Mouse (Mus musculus): ENCODE data around the gene Dpf2. TPM values are rescaled to one million over a fixed set of nuclear protein-coding genes. Genes with fewer than 3 reads are reported as not detected.

Gene Dpf2
- polyA plus RNA-seq, 1 experiment from 2014 or later: 119 TPM

DNA sequence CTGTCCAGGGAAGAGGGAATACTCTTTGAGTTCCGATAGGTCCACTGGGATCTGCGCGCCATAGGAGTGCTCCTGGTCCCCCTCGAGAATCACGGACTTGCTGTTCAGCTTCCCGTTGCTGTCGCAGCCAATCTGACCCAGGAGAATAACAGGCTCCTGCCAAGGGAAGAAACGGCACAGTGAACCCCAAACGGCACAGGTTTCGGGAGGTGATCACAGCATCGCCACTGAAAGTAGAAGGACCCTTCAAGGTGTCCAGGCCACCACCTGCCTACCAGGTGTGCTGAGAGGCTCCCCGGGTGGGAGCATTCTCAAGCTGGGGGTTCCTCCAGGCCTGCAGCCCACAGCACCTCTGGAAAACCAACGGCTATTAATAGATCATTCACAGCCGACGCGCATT is 38.8 kb upstream of the Dpf2 start:
- no peaks in the 10 kb centered on the region for H3K27me3 ChIP-seq (replicated peaks; ENCODE audit: control insufficient read depth, insufficient read depth, low read length)
- no peaks in the 10 kb centered on the region for H3K9me3 ChIP-seq (ENCODE audit: control insufficient read depth, low read length)
- H3K27ac ChIP-seq (ENCODE audit: low read length): peak overlapping the region; percentile 71
- no peak overlapping the region for H3K4me2 ChIP-seq (ENCODE audit: low read depth, low read length)
- no peak overlapping the region for H3K4me3 ChIP-seq (ENCODE audit: low read length)
- H3K4me1 ChIP-seq (ENCODE audit: control insufficient read depth, insufficient read depth, low read length): peaks cover 35% of the 10 kb centered on the region
- no peak for ATAC-seq
- 0 out of 2 replicates have a peak, but pooled peaks cover 3% of the 10 kb centered on the region for H3K36me3 ChIP-seq (ENCODE audit: control insufficient read depth, insufficient read depth, low read length)
- H3K9ac ChIP-seq (ENCODE audit: low read depth, low read length): no peak overlapping the region
- WGBS: 83% methylated on average over 16 of the region's 16 CpGs

DNA sequence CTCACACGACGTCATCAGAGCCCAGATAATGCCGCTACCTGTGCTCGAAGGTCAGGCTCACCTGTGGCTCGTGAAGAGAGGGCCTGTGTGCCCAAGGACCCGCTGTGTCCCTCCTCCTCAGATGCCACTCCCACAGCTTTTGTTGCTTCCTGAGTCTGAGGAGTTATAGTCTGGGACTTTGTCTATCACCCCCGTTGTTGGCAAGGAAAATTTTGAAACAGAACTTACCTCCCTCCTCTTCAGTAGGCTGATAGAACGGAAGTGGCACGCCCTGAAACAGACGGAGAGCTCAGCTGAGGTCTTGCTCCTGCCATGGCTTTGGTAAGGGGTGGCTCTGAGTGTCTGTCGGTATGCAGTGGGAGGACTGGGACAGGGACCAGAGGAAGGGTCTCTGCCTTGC is 37.4 kb upstream of the Dpf2 start:
- no peaks in the 10 kb centered on the region for H3K27me3 ChIP-seq (replicated peaks; ENCODE audit: control insufficient read depth, insufficient read depth, low read length)
- H3K27ac ChIP-seq (ENCODE audit: low read length): no peak overlapping the region
- no peaks in the 10 kb centered on the region for H3K9me3 ChIP-seq (ENCODE audit: control insufficient read depth, low read length)
- H3K4me2 ChIP-seq (ENCODE audit: low read depth, low read length): no peak overlapping the region
- no peak overlapping the region for H3K4me3 ChIP-seq (ENCODE audit: low read length)
- no peak for ATAC-seq
- H3K36me3 ChIP-seq (ENCODE audit: control insufficient read depth, insufficient read depth, low read length): 0 out of 2 replicates have a peak, but pooled peaks cover 5% of the 10 kb centered on the region
- peaks cover 42% of the 10 kb centered on the region for H3K4me1 ChIP-seq (ENCODE audit: control insufficient read depth, insufficient read depth, low read length)
- H3K9ac ChIP-seq (ENCODE audit: low read depth, low read length): no peak overlapping the region
- WGBS: 89% methylated on average over 11 of the region's 11 CpGs

- Histone ChIP-seq H3K36me3 (ENCODE audit: control insufficient read depth, insufficient read depth, low read length) (peaks cover 3% of the 10 kb centered on the region; the same call in 1 of the 2 replicates), H3K4me3 (ENCODE audit: low read length) (no peak overlapping the region), H3K9ac (ENCODE audit: low read depth, low read length) (no peak overlapping the region), H3K9me3 (ENCODE audit: control insufficient read depth, low read length) (no peaks in the 10 kb centered on the region), H3K4me2 (ENCODE audit: low read depth, low read length) (no peak overlapping the region), H3K27ac (ENCODE audit: low read length) (peak overlapping the region; percentile 55), H3K27me3 (replicated peaks; ENCODE audit: control insufficient read depth, insufficient read depth, low read length) (no peaks in the 10 kb centered on the region), H3K4me1 (ENCODE audit: control insufficient read depth, insufficient read depth, low read length) (peaks cover 24% of the 10 kb centered on the region)
- WGBS: 52% methylated on average over 8 of the region's 8 CpGs
- peak; percentile 54 for ATAC-seq
Observed at GRCm38 (mm10) chr19:5945891-5946290, 33.1 kb upstream of the Dpf2 start.

- Histone ChIP-seq H3K9me3 (ENCODE audit: control insufficient read depth, low read length) (no peaks in the 10 kb centered on the region), H3K27me3 (replicated peaks; ENCODE audit: control insufficient read depth, insufficient read depth, low read length) (no peaks in the 10 kb centered on the region), H3K27ac (ENCODE audit: low read length) (peak overlapping the region; percentile 55), H3K36me3 (ENCODE audit: control insufficient read depth, insufficient read depth, low read length) (peaks cover 3% of the 10 kb centered on the region), H3K9ac (ENCODE audit: low read depth, low read length) (no peak overlapping the region), H3K4me3 (ENCODE audit: low read length) (no peak overlapping the region), H3K4me1 (ENCODE audit: control insufficient read depth, insufficient read depth, low read length) (peaks cover 27% of the 10 kb centered on the region), H3K4me2 (ENCODE audit: low read depth, low read length) (no peak overlapping the region)
- peak; percentile 67 for ATAC-seq
- 66% methylated on average over 7 of the region's 7 CpGs for WGBS
Observed at GRCm38 (mm10) chr19:5945027-5945426, 32.2 kb upstream of the Dpf2 start.

DNA sequence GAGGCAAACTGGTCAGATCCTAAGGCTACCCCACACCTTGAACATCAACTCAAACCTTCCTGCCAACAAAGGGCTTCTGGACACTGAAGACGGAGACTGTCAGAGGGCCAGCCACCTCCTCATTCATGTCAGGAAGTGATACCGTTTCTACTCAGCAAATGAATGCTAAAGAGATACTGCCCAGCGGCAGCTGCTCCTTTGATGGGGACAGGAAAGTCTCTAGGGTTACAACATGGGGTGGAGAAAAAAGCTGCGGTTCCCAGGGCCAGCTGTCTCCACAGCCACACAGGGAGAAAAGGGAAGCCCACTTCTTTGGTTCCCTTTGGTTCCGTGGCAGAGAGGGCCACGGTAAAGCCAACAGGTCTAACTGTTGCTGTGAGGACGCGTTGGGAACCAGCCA is 31.3 kb upstream of the Dpf2 start:
- no peak for ATAC-seq
- peak overlapping the region; percentile 34; the same call in 1 of the 2 replicates for H3K27ac ChIP-seq (ENCODE audit: low read length)

GRCm38 (mm10) chr19:5943404-5943803 is 30.6 kb upstream of the Dpf2 start:
- Histone ChIP-seq H3K36me3 (ENCODE audit: control insufficient read depth, insufficient read depth, low read length) (peaks cover 3% of the 10 kb centered on the region), H3K4me3 (ENCODE audit: low read length) (no peak overlapping the region), H3K27ac (ENCODE audit: low read length) (no peak overlapping the region), H3K4me1 (ENCODE audit: control insufficient read depth, insufficient read depth, low read length) (peaks cover 30% of the 10 kb centered on the region), H3K4me2 (ENCODE audit: low read depth, low read length) (no peak overlapping the region), H3K27me3 (replicated peaks; ENCODE audit: control insufficient read depth, insufficient read depth, low read length) (no peaks in the 10 kb centered on the region), H3K9ac (ENCODE audit: low read depth, low read length) (no peak overlapping the region; the same call in 1 of the 2 replicates), H3K9me3 (ENCODE audit: control insufficient read depth, low read length) (no peaks in the 10 kb centered on the region)
- no peak for ATAC-seq
- WGBS: 89% methylated on average over 15 of the region's 15 CpGs

More for the DNA sequence above, 31.3 kb upstream of the Dpf2 start:
- Histone ChIP-seq H3K27me3 (replicated peaks; ENCODE audit: control insufficient read depth, insufficient read depth, low read length) (no peaks in the 10 kb centered on the region), H3K4me2 (ENCODE audit: low read depth, low read length) (no peak overlapping the region), H3K36me3 (ENCODE audit: control insufficient read depth, insufficient read depth, low read length) (peaks cover 3% of the 10 kb centered on the region), H3K4me3 (ENCODE audit: low read length) (no peak overlapping the region), H3K9ac (ENCODE audit: low read depth, low read length) (no peak overlapping the region), H3K9me3 (ENCODE audit: control insufficient read depth, low read length) (no peaks in the 10 kb centered on the region), H3K4me1 (ENCODE audit: control insufficient read depth, insufficient read depth, low read length) (peaks cover 30% of the 10 kb centered on the region)
- WGBS: 77% methylated on average over 8 of the region's 8 CpGs

- Histone ChIP-seq H3K4me1 (ENCODE audit: control insufficient read depth, insufficient read depth, low read length) (peaks cover 39% of the 10 kb centered on the region), H3K27me3 (replicated peaks; ENCODE audit: control insufficient read depth, insufficient read depth, low read length) (no peaks in the 10 kb centered on the region), H3K27ac (ENCODE audit: low read length) (no peak overlapping the region), H3K9me3 (ENCODE audit: control insufficient read depth, low read length) (no peaks in the 10 kb centered on the region), H3K9ac (ENCODE audit: low read depth, low read length) (no peak overlapping the region), H3K36me3 (ENCODE audit: control insufficient read depth, insufficient read depth, low read length) (peaks cover 3% of the 10 kb centered on the region), H3K4me3 (ENCODE audit: low read length) (no peak overlapping the region), H3K4me2 (ENCODE audit: low read depth, low read length) (no peak overlapping the region)
- WGBS: 91% methylated on average over 7 of the region's 7 CpGs
- no peak for ATAC-seq
Observed at GRCm38 (mm10) chr19:5942581-5942980, 29.8 kb upstream of the Dpf2 start.

DNA sequence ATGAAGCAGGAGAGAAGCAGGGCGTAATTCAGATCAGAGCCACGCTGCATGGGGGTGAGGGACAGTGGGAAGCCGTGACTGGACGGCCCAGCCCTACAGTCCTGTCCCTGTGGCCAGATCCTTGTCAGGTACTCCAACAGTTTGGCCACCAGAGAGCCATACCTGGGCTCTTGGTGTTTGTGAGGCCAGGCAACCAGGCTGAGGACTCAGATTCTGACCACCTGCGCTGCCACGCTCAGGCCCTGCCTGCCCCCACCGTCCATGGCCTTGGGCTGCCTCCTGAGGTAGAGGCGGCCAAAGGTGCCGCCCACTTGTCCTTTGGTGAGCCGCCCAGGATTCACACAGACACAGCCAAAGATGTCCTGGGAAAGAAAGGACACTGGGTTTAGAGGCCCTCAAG is 27.8 kb upstream of the Dpf2 start:
- peaks cover 3% of the 10 kb centered on the region for H3K36me3 ChIP-seq (ENCODE audit: control insufficient read depth, insufficient read depth, low read length)
- no peaks in the 10 kb centered on the region for H3K9me3 ChIP-seq (ENCODE audit: control insufficient read depth, low read length)
- ATAC-seq: no peak
- peaks cover 35% of the 10 kb centered on the region for H3K4me1 ChIP-seq (ENCODE audit: control insufficient read depth, insufficient read depth, low read length)
- 81% methylated on average over 10 of the region's 10 CpGs for WGBS
- H3K27ac ChIP-seq (ENCODE audit: low read length): peak overlapping the region; percentile 46
- no peak overlapping the region for H3K4me2 ChIP-seq (ENCODE audit: low read depth, low read length)
- no peaks in the 10 kb centered on the region for H3K27me3 ChIP-seq (replicated peaks; ENCODE audit: control insufficient read depth, insufficient read depth, low read length)
- no peak overlapping the region for H3K4me3 ChIP-seq (ENCODE audit: low read length)
- peak overlapping the region; percentile 31 for H3K9ac ChIP-seq (ENCODE audit: low read depth, low read length)

DNA sequence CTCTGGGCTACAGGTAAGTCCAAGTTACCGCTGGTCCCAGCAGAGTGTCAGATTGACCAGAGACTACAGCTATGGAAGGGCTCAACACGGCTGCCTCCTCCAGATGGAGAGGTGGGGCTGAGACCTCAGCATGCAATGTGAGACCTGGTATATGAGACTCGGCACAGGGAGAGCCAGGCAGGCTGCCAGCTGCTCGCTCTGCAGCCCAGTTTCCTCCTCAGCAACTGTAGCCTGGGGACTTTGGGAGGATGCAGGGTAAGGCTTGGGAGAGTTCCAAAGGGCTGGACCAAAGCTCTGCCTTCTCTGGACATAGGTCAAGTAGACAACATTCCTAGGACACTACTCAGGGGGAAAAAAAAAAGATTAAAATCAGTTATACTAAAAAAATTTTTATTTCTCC is 27.4 kb upstream of the Dpf2 start:
- WGBS: 56% methylated on average over 4 of the region's 4 CpGs
- no peak for ATAC-seq
- no peaks in the 10 kb centered on the region; the same call in none of the 2 replicates for H3K36me3 ChIP-seq (ENCODE audit: control insufficient read depth, insufficient read depth, low read length)
- H3K4me2 ChIP-seq (ENCODE audit: low read depth, low read length): no peak overlapping the region
- no peak overlapping the region for H3K4me3 ChIP-seq (ENCODE audit: low read length)
- no peak overlapping the region for H3K9ac ChIP-seq (ENCODE audit: low read depth, low read length)
- peaks cover 35% of the 10 kb centered on the region for H3K4me1 ChIP-seq (ENCODE audit: control insufficient read depth, insufficient read depth, low read length)
- no peaks in the 10 kb centered on the region for H3K9me3 ChIP-seq (ENCODE audit: control insufficient read depth, low read length)
- no peaks in the 10 kb centered on the region for H3K27me3 ChIP-seq (replicated peaks; ENCODE audit: control insufficient read depth, insufficient read depth, low read length)
- peak overlapping the region; percentile 68 for H3K27ac ChIP-seq (ENCODE audit: low read length)

DNA sequence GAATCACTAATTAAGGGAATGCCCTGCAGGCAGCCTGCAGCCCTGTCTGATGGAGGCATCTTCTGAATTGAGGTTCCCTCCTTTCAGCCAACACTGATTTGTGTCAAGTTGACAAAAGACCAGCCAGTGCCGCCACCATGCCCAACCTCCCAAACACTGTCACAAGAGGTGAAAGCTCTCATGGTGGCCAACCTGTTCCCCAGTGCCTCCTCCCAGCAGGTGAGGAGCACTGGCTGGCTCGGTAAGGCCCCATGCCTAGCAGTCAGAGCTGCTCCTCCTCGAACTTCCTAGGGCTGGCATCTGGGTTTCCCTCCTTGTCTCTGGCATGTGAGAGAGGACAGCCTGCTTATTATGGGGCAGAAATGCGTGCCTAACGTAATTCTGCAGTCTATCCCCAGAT is 26.9 kb upstream of the Dpf2 start:
- H3K4me1 ChIP-seq (ENCODE audit: control insufficient read depth, insufficient read depth, low read length): peaks cover 36% of the 10 kb centered on the region
- ATAC-seq: no peak
- no peak overlapping the region for H3K9ac ChIP-seq (ENCODE audit: low read depth, low read length)
- 86% methylated on average over 5 of the region's 5 CpGs for WGBS
- no peaks in the 10 kb centered on the region; the same call in none of the 2 replicates for H3K36me3 ChIP-seq (ENCODE audit: control insufficient read depth, insufficient read depth, low read length)
- H3K4me2 ChIP-seq (ENCODE audit: low read depth, low read length): no peak overlapping the region
- no peaks in the 10 kb centered on the region for H3K9me3 ChIP-seq (ENCODE audit: control insufficient read depth, low read length)
- H3K27ac ChIP-seq (ENCODE audit: low read length): peak overlapping the region; percentile 68
- H3K4me3 ChIP-seq (ENCODE audit: low read length): no peak overlapping the region
- no peaks in the 10 kb centered on the region for H3K27me3 ChIP-seq (replicated peaks; ENCODE audit: control insufficient read depth, insufficient read depth, low read length)

All from intestine, embryonic 16.5 days (tissue).